Mouse (Mus musculus) thymus, adult 2 months (tissue): ENCODE results near the gene Med28.

Source experiments
- CTCF ChIP-seq: fragments of 200-500 bp; IDR thresholded peaks from 2 replicates; pipeline ENCODE4 v1.5.1; 2012; ENCODE audit warnings: mild to moderate bottlenecking, control low read depth, low read length, moderate library complexity, borderline replicate concordance; ENCODE audit not compliant: control insufficient read depth, poor library complexity, insufficient read depth; ENCODE audit errors: extremely low read depth
- POLR2A ChIP-seq: fragments of 200-500 bp; IDR thresholded peaks from 2 replicates; pipeline ENCODE4 v1.6.1; 2012; ENCODE audit warnings: mild to moderate bottlenecking, low read length, control low read depth, moderate library complexity; ENCODE audit not compliant: control insufficient read depth, poor library complexity, insufficient read depth; ENCODE audit errors: extremely low read depth

- no peak for TF ChIP-seq CTCF
- TF ChIP-seq POLR2A, result no peak
Measured at GRCm38 (mm10) chr5:45496479-45496878, 23.6 kb upstream of the Med28 start.
